Mouse (Mus musculus): Measurements from ENCODE around the gene Trim69. TPM values are rescaled to one million over a fixed set of nuclear protein-coding genes. Genes with fewer than 3 reads are reported as not detected.

Gene Trim69
- polyA plus RNA-seq, 1 experiment from 2014 or later = not detected

- H3K4me2 ChIP-seq (ENCODE audit: low read depth, low read length) = peak overlapping the region; percentile 13; the same call in 1 of the 2 replicates
- no peak overlapping the region for H3K9ac ChIP-seq (ENCODE audit: low read length)
- no peaks in the 10 kb centered on the region for H3K27me3 ChIP-seq (ENCODE audit: control insufficient read depth, insufficient read depth, low read length)
- ATAC-seq (replicated peaks; ENCODE audit: extremely low read depth, insufficient read depth, low FRiP score) = no peak
- H3K4me3 ChIP-seq (ENCODE audit: low read length) = no peak overlapping the region
- H3K27ac ChIP-seq (ENCODE audit: low read length) = peak overlapping the region; percentile 47; the same call in 1 of the 2 replicates
- peaks cover 17% of the 10 kb centered on the region for H3K4me1 ChIP-seq (ENCODE audit: control insufficient read depth, insufficient read depth, low read length)
- WGBS = 28% methylated on average over 6 of the region's 6 CpGs
- peaks cover 3% of the 10 kb centered on the region for H3K36me3 ChIP-seq (ENCODE audit: control insufficient read depth, insufficient read depth)
- no peaks in the 10 kb centered on the region for H3K9me3 ChIP-seq (replicated peaks; ENCODE audit: control insufficient read depth, low read length)
Observed at GRCm38 (mm10) chr2:122158362-122158802, 2.1 kb upstream of the Trim69 start.

GRCm38 (mm10) chr2:122159667-122160066 is 833 bp upstream of the Trim69 start:
- Histone ChIP-seq H3K4me2 (ENCODE audit: low read depth, low read length) (no peak overlapping the region), H3K27ac (ENCODE audit: low read length) (peak overlapping the region; percentile 14; the same call in 1 of the 2 replicates), H3K36me3 (ENCODE audit: control insufficient read depth, insufficient read depth) (no peaks in the 10 kb centered on the region), H3K9ac (ENCODE audit: low read length) (no peak overlapping the region), H3K27me3 (ENCODE audit: control insufficient read depth, insufficient read depth, low read length) (no peaks in the 10 kb centered on the region), H3K4me3 (ENCODE audit: low read length) (no peak overlapping the region), H3K9me3 (replicated peaks; ENCODE audit: control insufficient read depth, low read length) (no peaks in the 10 kb centered on the region), H3K4me1 (ENCODE audit: control insufficient read depth, insufficient read depth, low read length) (peaks cover 17% of the 10 kb centered on the region)
- no peak for ATAC-seq (replicated peaks; ENCODE audit: extremely low read depth, insufficient read depth, low FRiP score)
- 85% methylated on average over 6 of the region's 6 CpGs for WGBS

GRCm38 (mm10) chr2:122161542-122161941 is 1.0 kb downstream of the Trim69 start:
- Histone ChIP-seq H3K4me1 (ENCODE audit: control insufficient read depth, insufficient read depth, low read length) (peaks cover 17% of the 10 kb centered on the region), H3K9ac (ENCODE audit: low read length) (no peak overlapping the region), H3K9me3 (replicated peaks; ENCODE audit: control insufficient read depth, low read length) (no peaks in the 10 kb centered on the region), H3K36me3 (ENCODE audit: control insufficient read depth, insufficient read depth) (no peaks in the 10 kb centered on the region), H3K4me2 (ENCODE audit: low read depth, low read length) (peak overlapping the region; percentile 30; the same call in 1 of the 2 replicates), H3K27ac (ENCODE audit: low read length) (peak overlapping the region; percentile 33), H3K4me3 (ENCODE audit: low read length) (0 out of 2 replicates have a peak overlapping the region, but pooled peaks have one; percentile 5), H3K27me3 (ENCODE audit: control insufficient read depth, insufficient read depth, low read length) (no peaks in the 10 kb centered on the region)
- 17% methylated on average over 4 of the region's 4 CpGs for WGBS
- ATAC-seq (replicated peaks; ENCODE audit: extremely low read depth, insufficient read depth, low FRiP score) = peak; percentile 39; the same call in 1 of the 2 replicates

- 81% methylated on average over 2 of the region's 2 CpGs for WGBS
- peaks cover 17% of the 10 kb centered on the region for H3K4me1 ChIP-seq (ENCODE audit: control insufficient read depth, insufficient read depth, low read length)
- no peak for ATAC-seq (replicated peaks; ENCODE audit: extremely low read depth, insufficient read depth, low FRiP score)
- H3K36me3 ChIP-seq (ENCODE audit: control insufficient read depth, insufficient read depth) = no peaks in the 10 kb centered on the region
- H3K4me3 ChIP-seq (ENCODE audit: low read length) = no peak overlapping the region
- H3K9ac ChIP-seq (ENCODE audit: low read length) = no peak overlapping the region
- H3K27me3 ChIP-seq (ENCODE audit: control insufficient read depth, insufficient read depth, low read length) = no peaks in the 10 kb centered on the region
- H3K9me3 ChIP-seq (replicated peaks; ENCODE audit: control insufficient read depth, low read length) = no peaks in the 10 kb centered on the region
- H3K4me2 ChIP-seq (ENCODE audit: low read depth, low read length) = no peak overlapping the region
- H3K27ac ChIP-seq (ENCODE audit: low read length) = no peak overlapping the region
Observed at GRCm38 (mm10) chr2:122162529-122162928, 2.0 kb downstream of the Trim69 start.

GRCm38 (mm10) chr2:122163430-122164195 is 3.1 kb downstream of the Trim69 start:
- no peak overlapping the region for H3K4me3 ChIP-seq (ENCODE audit: low read length)
- no peak overlapping the region for H3K9ac ChIP-seq (ENCODE audit: low read length)
- 73% methylated on average over 13 of the region's 13 CpGs for WGBS
- H3K4me1 ChIP-seq (ENCODE audit: control insufficient read depth, insufficient read depth, low read length) = peaks cover 11% of the 10 kb centered on the region
- no peak for ATAC-seq (replicated peaks; ENCODE audit: extremely low read depth, insufficient read depth, low FRiP score)
- no peaks in the 10 kb centered on the region for H3K36me3 ChIP-seq (ENCODE audit: control insufficient read depth, insufficient read depth)
- H3K27me3 ChIP-seq (ENCODE audit: control insufficient read depth, insufficient read depth, low read length) = no peaks in the 10 kb centered on the region
- no peak overlapping the region for H3K4me2 ChIP-seq (ENCODE audit: low read depth, low read length)
- peak overlapping the region; percentile 36; the same call in 1 of the 2 replicates for H3K27ac ChIP-seq (ENCODE audit: low read length)
- H3K9me3 ChIP-seq (replicated peaks; ENCODE audit: control insufficient read depth, low read length) = no peaks in the 10 kb centered on the region

GRCm38 (mm10) chr2:122164293-122164692 is 3.8 kb downstream of the Trim69 start:
- 75% methylated on average over 11 of the region's 11 CpGs for WGBS
- no peaks in the 10 kb centered on the region for H3K27me3 ChIP-seq (ENCODE audit: control insufficient read depth, insufficient read depth, low read length)
- ATAC-seq (replicated peaks; ENCODE audit: extremely low read depth, insufficient read depth, low FRiP score) = no peak
- no peaks in the 10 kb centered on the region for H3K36me3 ChIP-seq (ENCODE audit: control insufficient read depth, insufficient read depth)
- peaks cover 8% of the 10 kb centered on the region for H3K4me1 ChIP-seq (ENCODE audit: control insufficient read depth, insufficient read depth, low read length)
- H3K4me3 ChIP-seq (ENCODE audit: low read length) = no peak overlapping the region
- H3K9me3 ChIP-seq (replicated peaks; ENCODE audit: control insufficient read depth, low read length) = no peaks in the 10 kb centered on the region
- no peak overlapping the region for H3K4me2 ChIP-seq (ENCODE audit: low read depth, low read length)
- H3K9ac ChIP-seq (ENCODE audit: low read length) = no peak overlapping the region
- H3K27ac ChIP-seq (ENCODE audit: low read length) = peak overlapping the region; percentile 36; the same call in 1 of the 2 replicates

- Histone ChIP-seq H3K9me3 (replicated peaks; ENCODE audit: control insufficient read depth, low read length) (no peaks in the 10 kb centered on the region), H3K4me2 (ENCODE audit: low read depth, low read length) (no peak overlapping the region), H3K27ac (ENCODE audit: low read length) (no peak overlapping the region), H3K9ac (ENCODE audit: low read length) (no peak overlapping the region), H3K4me3 (ENCODE audit: low read length) (no peak overlapping the region), H3K4me1 (ENCODE audit: control insufficient read depth, insufficient read depth, low read length) (no peaks in the 10 kb centered on the region), H3K36me3 (ENCODE audit: control insufficient read depth, insufficient read depth) (no peaks in the 10 kb centered on the region), H3K27me3 (ENCODE audit: control insufficient read depth, insufficient read depth, low read length) (no peaks in the 10 kb centered on the region)
- WGBS = 66% methylated on average over 6 of the region's 6 CpGs
- no peak for ATAC-seq (replicated peaks; ENCODE audit: extremely low read depth, insufficient read depth, low FRiP score)
Observed at GRCm38 (mm10) chr2:122171292-122171691, 10.8 kb downstream of the Trim69 start.

- no peaks in the 10 kb centered on the region for H3K4me1 ChIP-seq (ENCODE audit: control insufficient read depth, insufficient read depth, low read length)
- no peak overlapping the region for H3K27ac ChIP-seq (ENCODE audit: low read length)
- no peak for ATAC-seq (replicated peaks; ENCODE audit: extremely low read depth, insufficient read depth, low FRiP score)
- H3K9ac ChIP-seq (ENCODE audit: low read length) = no peak overlapping the region
- H3K4me2 ChIP-seq (ENCODE audit: low read depth, low read length) = no peak overlapping the region
- H3K27me3 ChIP-seq (ENCODE audit: control insufficient read depth, insufficient read depth, low read length) = no peaks in the 10 kb centered on the region
- H3K9me3 ChIP-seq (replicated peaks; ENCODE audit: control insufficient read depth, low read length) = no peaks in the 10 kb centered on the region
- 100% methylated on average over 2 of the region's 2 CpGs for WGBS
- H3K4me3 ChIP-seq (ENCODE audit: low read length) = no peak overlapping the region
- no peaks in the 10 kb centered on the region for H3K36me3 ChIP-seq (ENCODE audit: control insufficient read depth, insufficient read depth)
Observed at GRCm38 (mm10) chr2:122172188-122172587, 11.7 kb downstream of the Trim69 start.

- ATAC-seq (replicated peaks; ENCODE audit: extremely low read depth, insufficient read depth, low FRiP score) = no peak
- WGBS = 60% methylated on average over 8 of the region's 8 CpGs
Observed at GRCm38 (mm10) chr2:122180051-122180822, 19.7 kb downstream of the Trim69 start.

More at GRCm38 (mm10) chr2:122180051-122180822, 19.7 kb downstream of the Trim69 start:
- Histone ChIP-seq H3K9ac (ENCODE audit: low read length) (no peak overlapping the region), H3K27ac (ENCODE audit: low read length) (no peak overlapping the region), H3K4me1 (ENCODE audit: control insufficient read depth, insufficient read depth, low read length) (no peaks in the 10 kb centered on the region), H3K36me3 (ENCODE audit: control insufficient read depth, insufficient read depth) (no peaks in the 10 kb centered on the region), H3K9me3 (replicated peaks; ENCODE audit: control insufficient read depth, low read length) (no peaks in the 10 kb centered on the region), H3K27me3 (ENCODE audit: control insufficient read depth, insufficient read depth, low read length) (no peaks in the 10 kb centered on the region), H3K4me2 (ENCODE audit: low read depth, low read length) (no peak overlapping the region), H3K4me3 (ENCODE audit: low read length) (no peak overlapping the region)

All from heart, embryonic 16.5 days (tissue).